Mouse (Mus musculus) intestine, postnatal 0 days (tissue): ENCODE measurements around the gene Ppp3r2. TPM values are rescaled to one million over a fixed set of nuclear protein-coding genes. Genes with fewer than 3 reads are reported as not detected.

Experiments
- ATAC-seq: fragments of 200-750 bp; cut with Nextera tagmentation; 2 replicates; pipeline ENCODE4 v1.8.0; 2017; ENCODE audit warnings: mild to moderate bottlenecking, moderate TSS enrichment, moderate library complexity
- H3K27ac ChIP-seq: fragments of 300-500 bp; sonication (generic); 2 replicates; pipeline ENCODE4 v1.5.1; 2014; ENCODE audit warnings: mild to moderate bottlenecking, low read depth, low read length, moderate library complexity
- H3K27me3 ChIP-seq: fragments of 300-500 bp; sonication (generic); replicated peaks from 2 replicates; pipeline ENCODE4 v1.6.1; 2014; ENCODE audit warnings: low read length, mixed read lengths; ENCODE audit not compliant: control insufficient read depth, insufficient read depth
- H3K36me3 ChIP-seq: fragments of 300-500 bp; sonication (generic); 2 replicates; pipeline ENCODE4 v1.6.1; 2014; ENCODE audit warnings: mild to moderate bottlenecking, moderate library complexity; ENCODE audit not compliant: control insufficient read depth, insufficient read depth
- H3K4me1 ChIP-seq: fragments of 300-500 bp; sonication (generic); replicated peaks from 2 replicates; pipeline ENCODE4 v1.6.1; 2014; ENCODE audit warnings: antibody characterized with exemption, low read length, mixed read lengths; ENCODE audit not compliant: control insufficient read depth, insufficient read depth
- H3K4me2 ChIP-seq: fragments of 300-500 bp; sonication (generic); replicated peaks from 2 replicates; pipeline ENCODE4 v1.6.1; 2014; ENCODE audit warnings: low read depth, mild to moderate bottlenecking, moderate library complexity
- H3K4me3 ChIP-seq: fragments of 300-500 bp; sonication (generic); 2 replicates; pipeline ENCODE4 v1.5.1; 2014; ENCODE audit warnings: low read depth, low read length
- H3K9ac ChIP-seq: fragments of 300-500 bp; sonication (generic); 2 replicates; pipeline ENCODE4 v1.6.1; 2014; ENCODE audit warnings: mild to moderate bottlenecking, low read depth, low read length
- H3K9me3 ChIP-seq: fragments of 300-500 bp; sonication (generic); 2 replicates; pipeline ENCODE4 v1.6.1; 2016; ENCODE audit warnings: mixed run types; ENCODE audit not compliant: control insufficient read depth
- CTCF ChIP-seq: sonication (generic); IDR thresholded peaks from 2 replicates; pipeline ENCODE4 v1.5.1; 2016; ENCODE audit warnings: low read depth, mild to moderate bottlenecking, control low read depth, antibody characterized with exemption, moderate library complexity
- WGBS: fragments of 180-500 bp; shearing (Covaris S2); extraction: QIAGEN DNeasy Blood & Tissue Kit; methylation state at CpG from one replicate; pipeline ENCODE4 v1.1.7; 2014; 5-methylcytosine and 5-hydroxymethylcytosine counted together
- polyA plus RNA-seq: library from polyadenylated mRNA; unstranded; fragments of >200 nt; fragmentation: Nextera tagmentation; extraction: Ambion mirVana; gene quantifications from 2 replicates; pipeline ENCODE4 v1.2.1, GENCODE M21; 2015

Ppp3r2 gene
- polyA plus RNA-seq, result not detected in 2 replicates

DNA sequence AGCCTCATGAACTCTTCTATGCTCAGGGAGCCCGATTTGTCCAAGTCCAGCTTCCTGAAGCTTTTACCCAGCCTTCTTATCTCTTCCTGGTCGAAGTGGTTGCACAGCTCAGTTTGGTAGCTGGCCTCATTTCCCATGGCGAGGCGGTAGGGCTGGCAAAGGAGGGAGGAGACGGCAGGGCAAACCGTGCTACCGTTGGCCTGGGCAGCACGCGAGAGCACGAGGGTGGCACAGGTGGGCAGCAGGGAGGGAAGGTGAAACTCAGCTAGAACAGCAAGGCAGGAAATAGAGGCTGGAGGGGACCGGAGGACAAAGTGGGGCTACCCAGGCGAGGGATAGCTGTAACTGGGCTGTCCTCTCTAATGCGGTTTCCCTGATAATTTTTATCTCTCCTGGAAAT, at the start of gene Ppp3r2:
Ppp3r2 (minus strand) TSS at position 213 of the 400 bp plus-strand sequence.
- Histone ChIP-seq H3K27me3 (no peaks in the 10 kb centered on the region), H3K4me3 (no peak within 1 kb of the TSS), H3K9me3 (no peaks in the 10 kb centered on the region), H3K4me1 (no peaks in the 10 kb centered on the region), H3K27ac (no peak within 1 kb of the TSS), H3K36me3 (no peaks in the 10 kb centered on the region), H3K4me2 (no peak within 1 kb of the TSS), H3K9ac (no peak within 1 kb of the TSS)
- WGBS, result 84% methylated on average over 13 of the region's 13 CpGs
- TF ChIP-seq CTCF, result no peak
- no peak for ATAC-seq

DNA sequence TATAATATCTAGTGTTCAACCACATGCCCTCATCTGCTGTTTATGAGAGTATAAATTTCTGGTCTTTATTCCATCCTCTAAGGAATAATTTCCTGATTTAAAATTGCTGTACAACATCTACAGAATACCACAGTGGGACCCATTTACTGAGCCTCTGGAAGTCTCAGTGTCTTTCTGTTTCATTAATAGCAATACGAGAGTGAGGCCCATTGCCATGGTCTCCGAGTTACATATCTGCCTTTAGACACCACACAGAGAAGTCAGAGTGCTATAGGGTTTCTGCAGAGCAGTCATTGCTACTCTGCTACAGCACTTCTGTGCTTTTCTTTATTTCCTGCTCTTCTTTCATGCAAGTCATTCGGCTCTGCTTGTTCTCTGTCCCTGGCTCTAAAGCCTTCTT, 47.5 kb upstream of the Ppp3r2 start:
- ATAC-seq, result no peak
- Histone ChIP-seq H3K27ac (no peak overlapping the region), H3K4me2 (no peak overlapping the region), H3K9me3 (no peaks in the 10 kb centered on the region), H3K36me3 (no peaks in the 10 kb centered on the region), H3K9ac (no peak overlapping the region), H3K27me3 (no peaks in the 10 kb centered on the region), H3K4me3 (no peak overlapping the region), H3K4me1 (no peaks in the 10 kb centered on the region)
- 78% methylated on average over 3 of the region's 3 CpGs for WGBS
- no peak for TF ChIP-seq CTCF

DNA sequence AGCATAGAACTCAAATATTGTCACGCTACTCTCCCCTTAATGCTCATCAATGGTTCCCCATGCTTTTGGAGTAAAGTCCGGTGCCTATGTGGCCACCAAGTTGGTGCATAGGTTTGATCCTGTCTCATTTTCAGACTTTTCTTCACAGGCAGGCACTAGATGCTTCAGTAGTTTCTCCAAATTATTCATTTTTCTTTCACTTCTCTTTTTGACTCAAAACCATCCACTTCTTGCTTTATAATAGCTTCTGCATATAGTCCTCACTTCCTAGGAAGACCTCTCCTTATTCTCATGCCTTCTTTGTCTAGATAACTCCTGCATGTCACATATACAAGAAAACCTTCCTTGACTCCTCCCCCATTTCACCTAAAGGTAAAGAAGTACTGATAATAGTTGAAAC, 42.1 kb upstream of the Ppp3r2 start:
- ATAC-seq, result no peak
- Histone ChIP-seq H3K4me1 (no peaks in the 10 kb centered on the region), H3K9me3 (no peaks in the 10 kb centered on the region), H3K4me3 (no peak overlapping the region), H3K4me2 (no peak overlapping the region), H3K9ac (no peak overlapping the region), H3K36me3 (no peaks in the 10 kb centered on the region), H3K27me3 (no peaks in the 10 kb centered on the region), H3K27ac (no peak overlapping the region)
- WGBS, result 92% methylated on average over 2 of the region's 2 CpGs
- TF ChIP-seq CTCF, result no peak

DNA sequence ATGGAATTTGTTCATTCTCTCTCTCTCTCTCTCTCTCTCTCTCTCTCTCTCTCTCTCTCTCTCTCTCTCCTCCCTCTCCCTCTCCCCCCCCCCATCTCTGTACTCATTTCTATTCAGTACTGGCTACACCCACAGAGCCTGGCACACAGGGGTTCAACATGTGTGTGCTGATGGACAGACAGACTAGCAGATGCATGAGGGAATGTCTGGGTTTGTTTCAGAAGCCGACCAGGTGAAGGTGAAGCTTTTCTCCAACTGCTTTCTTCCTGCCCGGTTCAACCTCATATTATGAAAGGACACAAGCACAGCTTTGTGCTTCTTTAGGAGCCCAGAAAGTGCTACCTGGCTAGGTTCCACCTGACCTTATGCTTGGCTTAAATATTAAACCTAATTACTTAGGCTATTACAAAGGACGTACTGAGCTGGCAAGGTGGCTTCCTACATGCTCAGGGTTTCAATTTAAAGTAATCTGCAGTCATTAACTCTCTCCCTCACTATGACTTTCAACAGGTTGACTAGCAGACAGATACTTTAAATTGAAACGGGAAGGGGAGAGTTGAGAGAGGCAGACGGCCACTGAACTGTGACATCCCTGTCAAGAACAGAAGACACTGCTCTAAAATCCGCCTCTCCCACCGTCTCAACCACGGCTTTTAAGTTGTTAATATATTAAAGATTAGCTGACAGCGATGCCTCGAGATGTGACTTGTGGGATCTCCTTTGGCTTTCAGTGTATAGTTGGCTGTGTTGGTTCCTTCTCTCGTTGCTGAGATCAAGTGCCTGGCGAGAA, 9.8 kb upstream of the Ppp3r2 start:
- H3K36me3 ChIP-seq, result no peaks in the 10 kb centered on the region
- no peak overlapping the region for H3K9ac ChIP-seq
- H3K27ac ChIP-seq, result no peak overlapping the region
- 34% methylated on average over 12 of the region's 12 CpGs for WGBS
- no peaks in the 10 kb centered on the region for H3K27me3 ChIP-seq
- TF ChIP-seq CTCF, result no peak
- peak overlapping the region; percentile 50 for H3K4me2 ChIP-seq
- ATAC-seq, result peak; percentile 84
- no peaks in the 10 kb centered on the region for H3K4me1 ChIP-seq
- no peaks in the 10 kb centered on the region for H3K9me3 ChIP-seq
- peak overlapping the region; percentile 12; the same call in 1 of the 2 replicates for H3K4me3 ChIP-seq

- Histone ChIP-seq H3K4me3 (no peak overlapping the region), H3K9ac (no peak overlapping the region), H3K36me3 (no peaks in the 10 kb centered on the region), H3K4me2 (no peak overlapping the region), H3K27ac (no peak overlapping the region), H3K9me3 (no peaks in the 10 kb centered on the region), H3K4me1 (no peaks in the 10 kb centered on the region), H3K27me3 (no peaks in the 10 kb centered on the region)
- ATAC-seq, result 0 out of 2 replicates have a peak, but pooled peaks have one; percentile 21
- peak; percentile 95 for TF ChIP-seq CTCF
- WGBS, result 28% methylated on average over 9 of the region's 9 CpGs
These were observed 6.9 kb upstream of the Ppp3r2 start for GRCm38 (mm10) chr4:49688594-49689288.

GRCm38 (mm10) chr4:49680171-49680875, 1.5 kb downstream of the Ppp3r2 start:
- no peaks in the 10 kb centered on the region for H3K36me3 ChIP-seq
- H3K4me1 ChIP-seq, result no peaks in the 10 kb centered on the region
- WGBS, result 85% methylated on average over 11 of the region's 11 CpGs
- no peaks in the 10 kb centered on the region for H3K9me3 ChIP-seq
- H3K27me3 ChIP-seq, result no peaks in the 10 kb centered on the region
- no peak overlapping the region for H3K27ac ChIP-seq
- no peak for TF ChIP-seq CTCF
- no peak overlapping the region for H3K4me3 ChIP-seq
- H3K4me2 ChIP-seq, result no peak overlapping the region
- H3K9ac ChIP-seq, result no peak overlapping the region
- no peak for ATAC-seq
